Mouse (Mus musculus) fibroblast of lung, adult 2 months (primary cell): ENCODE results near the gene Tprn.

Experiments used
- DNase-seq: peaks from one replicate; pipeline ENCODE4 v3.0.0-alpha.2; 2011; ENCODE audit warnings: low read depth

The Tprn gene

GRCm38 (mm10) chr2:25262291-25262767 is at the start of gene Tprn:
TSS of gene Tprn (plus strand) at chr2:25262618.
- DNase-seq = peak; percentile 94

GRCm38 (mm10) chr2:25213266-25213865 is 49.1 kb upstream of the Tprn start:
- no peak for DNase-seq

GRCm38 (mm10) chr2:25214444-25214843 is 48.0 kb upstream of the Tprn start, which contains the start of gene Stpg3:
TSS of gene Stpg3 (minus strand) at chr2:25214637.
- DNase-seq = no peak

GRCm38 (mm10) chr2:25217666-25218065 is 44.8 kb upstream of the Tprn start:
- DNase-seq = no peak

- DNase-seq = no peak
Observed at GRCm38 (mm10) chr2:25218445-25218844, 44.0 kb upstream of the Tprn start, which contains the start of gene Fam166a. TSS of gene Fam166a (plus strand) at chr2:25218745.

GRCm38 (mm10) chr2:25221331-25221772 is 41.1 kb upstream of the Tprn start:
- no peak for DNase-seq

GRCm38 (mm10) chr2:25223681-25224491 is 38.5 kb upstream of the Tprn start:
- peak; percentile 33 for DNase-seq

GRCm38 (mm10) chr2:25224492-25224765 is 38.0 kb upstream of the Tprn start, which contains the start of gene Tubb4b:
TSS of gene Tubb4b (minus strand) at chr2:25224702.
- no peak for DNase-seq

- DNase-seq = peak; percentile 99
Observed at GRCm38 (mm10) chr2:25224766-25225752, 37.4 kb upstream of the Tprn start.

- DNase-seq = no peak
Observed at GRCm38 (mm10) chr2:25225811-25226379, 36.5 kb upstream of the Tprn start.

- DNase-seq = no peak
Observed at GRCm38 (mm10) chr2:25226864-25227263, 35.6 kb upstream of the Tprn start.

- no peak for DNase-seq
Observed at GRCm38 (mm10) chr2:25227406-25227805, 35.0 kb upstream of the Tprn start.

- peak; percentile 87 for DNase-seq
Observed at GRCm38 (mm10) chr2:25228431-25228889, 34.0 kb upstream of the Tprn start.

GRCm38 (mm10) chr2:25228995-25229530 is 33.4 kb upstream of the Tprn start:
- DNase-seq = no peak

- DNase-seq = no peak
Observed at GRCm38 (mm10) chr2:25229582-25229981, 32.8 kb upstream of the Tprn start.

GRCm38 (mm10) chr2:25230581-25230980 is 31.8 kb upstream of the Tprn start:
- no peak for DNase-seq

- no peak for DNase-seq
Observed at GRCm38 (mm10) chr2:25231038-25231437, 31.4 kb upstream of the Tprn start.

GRCm38 (mm10) chr2:25233421-25233820 is 29.0 kb upstream of the Tprn start:
- no peak for DNase-seq

- no peak for DNase-seq
Observed at GRCm38 (mm10) chr2:25234050-25234449, 28.4 kb upstream of the Tprn start, which contains the start of gene Slc34a3. TSS of gene Slc34a3 (minus strand) at chr2:25234364.

- DNase-seq = no peak
Observed at GRCm38 (mm10) chr2:25234551-25235220, 27.7 kb upstream of the Tprn start.

GRCm38 (mm10) chr2:25236614-25237013 is 25.8 kb upstream of the Tprn start, which contains the start of gene Rnf224:
TSS of gene Rnf224 (minus strand) at chr2:25236787.
- no peak for DNase-seq
